Mouse (Mus musculus) G1E (cell line): ENCODE results near the gene 4930426L09Rik. TPM values are rescaled to one million over a fixed set of nuclear protein-coding genes. Genes with fewer than 3 reads are reported as not detected.

Experiments
- ATAC-seq: 2 replicates; pipeline ENCODE4 v1.8.0; 2016; ENCODE audit warnings: mild to moderate bottlenecking; ENCODE audit not compliant: insufficient number of reproducible peaks, poor library complexity, low FRiP score, severe bottlenecking; ENCODE audit errors: extremely low read depth
- DNase-seq: peaks from one replicate; pipeline ENCODE4 v3.0.0; 2012; ENCODE audit warnings: low spot score
- H3K27me3 ChIP-seq: 2 replicates; pipeline ENCODE4 v1.6.1; 2012; ENCODE audit warnings: mild to moderate bottlenecking, low read length, inconsistent platforms; ENCODE audit not compliant: insufficient read depth
- H3K36me3 ChIP-seq: replicated peaks from 2 replicates; pipeline ENCODE3; 2012; ENCODE audit warnings: mild to moderate bottlenecking, inconsistent platforms
- H3K4me1 ChIP-seq: 2 replicates; pipeline ENCODE4 v1.6.1; 2012; ENCODE audit warnings: low read depth, low read length, inconsistent platforms, mixed read lengths; ENCODE audit not compliant: insufficient read depth
- H3K4me3 ChIP-seq: 2 replicates; pipeline ENCODE4 v1.5.1; 2012; ENCODE audit warnings: low read depth, mild to moderate bottlenecking, inconsistent platforms, low read length, moderate library complexity, mixed read lengths
- H3K9me3 ChIP-seq: replicated peaks from 2 replicates; pipeline ENCODE4 v1.6.1; 2012; ENCODE audit warnings: inconsistent platforms
- CTCF ChIP-seq: IDR thresholded peaks from 2 replicates; pipeline ENCODE4 v1.5.1; 2012; ENCODE audit warnings: low read depth, low read length, inconsistent platforms, mixed read lengths
- GATA1 ChIP-seq: IDR thresholded peaks from 2 replicates; pipeline ENCODE4 v1.6.1; 2012; ENCODE audit warnings: borderline replicate concordance, low read length, inconsistent platforms, mixed read lengths
- GATA2 ChIP-seq: IDR thresholded peaks from 2 replicates; pipeline ENCODE4 v1.6.1; 2012; ENCODE audit warnings: low read depth, low read length, inconsistent platforms, borderline replicate concordance
- POLR2AphosphoS5 ChIP-seq: IDR thresholded peaks from 2 replicates; pipeline ENCODE4 v1.6.1; 2012; ENCODE audit warnings: low read depth, low read length, inconsistent platforms; ENCODE audit not compliant: insufficient replicate concordance
- TAL1 ChIP-seq: conservative IDR thresholded peaks from 2 replicates; pipeline ENCODE4 v1.6.1; 2012; ENCODE audit warnings: low read depth, low read length, inconsistent platforms, mixed read lengths
- polyA plus RNA-seq: library from polyadenylated mRNA; stranded (reverse); fragments of >175 nt; gene quantifications from 2 replicates; pipeline ENCODE4 v1.2.3, GENCODE M21; 2012
- total RNA-seq, 2 experiments: library from RNA; stranded (forward) in 1 of 2; stranded (reverse) in 1 of 2; fragments of 200-1000 nt in 1 of 2; fragments of >200 nt in 1 of 2; fragmentation: Nextera tagmentation in 1 of 2; gene quantifications; 2 replicates each; pipeline ENCODE4 v1.2.3; 2014 to 2017

The 4930426L09Rik gene
- total and polyA plus RNA-seq, 3 experiments, result 0.36 to 8.7 (median 1.6) TPM

DNA sequence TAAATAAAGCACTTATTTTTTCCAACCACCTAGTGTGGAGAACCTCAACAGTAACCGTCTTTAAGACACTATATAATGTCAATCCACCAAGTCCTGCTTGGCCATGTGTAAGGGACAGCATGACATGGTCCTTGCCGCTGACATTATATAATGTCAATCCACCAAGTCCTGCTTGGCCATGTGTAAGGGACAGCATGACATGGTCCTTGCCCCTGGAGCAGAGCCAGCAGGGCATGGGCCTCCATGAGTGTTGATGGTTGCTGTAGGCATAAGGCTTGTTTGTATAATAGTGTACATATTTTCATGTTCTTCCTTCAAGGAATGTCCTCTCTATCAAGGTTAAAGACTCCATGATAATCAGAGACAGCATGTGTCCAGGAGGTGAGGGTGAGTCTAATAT is 32.2 kb upstream of the 4930426L09Rik start:
- peaks cover 84% of the 10 kb centered on the region for H3K4me1 ChIP-seq
- H3K36me3 ChIP-seq, result peaks cover 65% of the 10 kb centered on the region
- H3K4me3 ChIP-seq, result no peak overlapping the region
- DNase-seq (no peak), ATAC-seq (no peak)
- H3K9me3 ChIP-seq, result no peaks in the 10 kb centered on the region
- TF ChIP-seq TAL1 (no peak), POLR2AphosphoS5 (no peak), GATA1 (no peak), CTCF (no peak), GATA2 (no peak)
- no peaks in the 10 kb centered on the region for H3K27me3 ChIP-seq

DNA sequence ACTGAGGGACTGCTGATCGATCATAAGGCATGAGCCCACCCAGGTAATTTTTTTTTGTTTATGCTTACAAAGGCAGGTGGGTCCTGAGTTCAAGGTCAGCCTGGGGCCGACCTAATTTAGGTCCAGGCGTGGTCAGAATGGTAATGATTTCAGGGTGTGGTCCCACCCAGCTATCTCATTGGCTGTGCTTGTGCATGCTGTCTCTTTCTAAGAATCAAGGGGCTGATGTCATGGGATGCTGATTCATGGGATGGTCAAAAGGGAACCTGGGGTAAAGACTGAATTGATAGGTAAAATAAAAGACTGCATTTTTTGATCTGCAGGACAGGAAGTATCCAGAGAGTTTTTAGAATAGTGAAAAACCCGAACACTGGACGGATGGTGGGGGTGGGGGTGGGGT is 31.6 kb upstream of the 4930426L09Rik start:
- H3K27me3 ChIP-seq, result no peaks in the 10 kb centered on the region
- H3K36me3 ChIP-seq, result peaks cover 66% of the 10 kb centered on the region
- ATAC-seq (no peak), DNase-seq (no peak)
- no peak for TF ChIP-seq TAL1
- no peak for TF ChIP-seq GATA1
- no peak for TF ChIP-seq GATA2
- H3K4me1 ChIP-seq, result peaks cover 82% of the 10 kb centered on the region
- no peaks in the 10 kb centered on the region for H3K9me3 ChIP-seq
- H3K4me3 ChIP-seq, result no peak overlapping the region

DNA sequence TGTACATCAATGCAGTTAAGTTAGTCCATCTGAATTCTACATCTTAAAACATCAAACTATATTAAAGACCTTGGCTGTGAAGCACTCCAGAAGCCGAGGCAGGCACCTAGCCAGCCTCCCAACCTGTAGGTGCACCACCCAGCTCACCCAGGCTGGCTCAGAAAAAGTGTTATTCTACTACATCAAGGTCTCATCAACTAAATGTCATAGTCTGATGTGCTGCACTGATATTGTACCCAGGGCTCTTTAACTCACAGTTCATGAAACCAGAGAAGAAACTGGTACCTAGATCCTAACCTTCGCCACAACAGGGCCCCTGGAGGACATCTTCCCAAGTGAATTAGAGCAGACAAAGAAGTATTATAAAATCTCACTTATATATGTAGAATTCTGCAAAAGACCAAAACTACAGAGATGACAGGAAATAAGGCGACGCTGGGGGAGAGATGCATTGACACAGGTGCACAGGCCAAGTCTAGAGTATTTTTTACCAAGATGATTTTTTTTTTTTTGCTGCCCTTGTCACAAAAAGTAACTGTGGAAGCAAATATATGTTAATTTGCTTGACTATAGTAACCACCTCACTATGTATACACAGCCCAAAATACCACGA is 30.6 kb upstream of the 4930426L09Rik start:
- TF ChIP-seq POLR2AphosphoS5 (no peak), TAL1 (no peak), CTCF (no peak), GATA1 (no peak), GATA2 (no peak)
- Histone ChIP-seq H3K27me3 (no peaks in the 10 kb centered on the region), H3K4me1 (peaks cover 81% of the 10 kb centered on the region), H3K36me3 (peaks cover 61% of the 10 kb centered on the region), H3K9me3 (no peaks in the 10 kb centered on the region; the same call in 1 of the 2 replicates), H3K4me3 (no peak overlapping the region)
- DNase-seq (no peak), ATAC-seq (no peak)

DNA sequence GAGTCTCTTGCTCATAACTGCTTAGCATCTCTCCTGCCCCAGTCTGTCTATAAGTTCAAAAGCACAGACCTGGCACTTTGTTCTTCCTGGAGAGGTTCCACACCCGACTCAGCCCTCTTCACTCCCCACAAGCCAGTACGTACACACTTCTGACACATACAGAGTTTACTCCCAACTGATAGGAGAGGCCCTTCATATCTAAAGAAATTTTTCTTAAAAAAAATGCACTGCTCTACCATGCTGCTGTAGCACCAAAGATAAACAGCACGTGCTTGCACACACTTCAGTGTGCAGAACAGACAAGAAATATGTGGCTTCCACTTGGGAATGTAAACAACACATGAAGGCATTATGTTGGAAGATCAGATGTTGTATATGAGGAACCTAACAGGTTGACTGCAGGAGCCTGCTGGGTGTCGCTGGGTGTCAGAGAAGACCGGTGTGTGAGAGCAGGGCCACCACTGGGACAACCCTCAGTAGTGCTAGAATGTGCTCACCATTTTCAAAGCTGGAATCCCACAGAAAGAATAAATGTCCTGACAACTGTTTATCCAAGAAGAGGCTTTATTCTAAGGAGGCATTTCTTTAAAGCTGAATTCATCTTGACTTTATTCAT is 29.0 kb upstream of the 4930426L09Rik start:
- TF ChIP-seq GATA1, result no peak
- no peak for TF ChIP-seq POLR2AphosphoS5
- TF ChIP-seq TAL1, result no peak
- no peak for TF ChIP-seq CTCF
- TF ChIP-seq GATA2, result no peak
- Histone ChIP-seq H3K4me1 (peaks cover 76% of the 10 kb centered on the region), H3K27me3 (no peaks in the 10 kb centered on the region), H3K9me3 (peaks cover 12% of the 10 kb centered on the region), H3K36me3 (peaks cover 62% of the 10 kb centered on the region), H3K4me3 (no peak overlapping the region)
- ATAC-seq (peak; percentile 29; the same call in 1 of the 2 replicates), DNase-seq (no peak)

DNA sequence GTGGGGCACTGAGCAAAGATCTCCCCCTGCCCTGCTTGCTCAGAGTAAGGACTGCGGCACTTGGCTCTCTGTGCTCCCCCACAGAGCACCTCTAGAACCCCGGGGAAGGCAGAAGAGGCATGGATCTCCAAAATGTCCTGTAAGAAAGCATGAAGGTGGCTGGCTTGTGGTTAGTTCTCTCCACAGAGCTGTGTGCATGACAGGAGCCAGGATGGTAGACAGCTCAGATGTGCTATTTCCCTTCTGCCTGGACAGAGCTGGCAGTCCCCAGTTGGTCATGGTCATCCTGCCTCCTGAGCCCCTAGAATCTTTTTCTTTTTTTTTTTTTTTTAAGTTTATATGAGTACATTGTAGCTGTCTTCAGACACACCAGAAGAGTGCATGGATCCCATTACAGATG is 27.7 kb upstream of the 4930426L09Rik start:
- H3K4me1 ChIP-seq, result peaks cover 74% of the 10 kb centered on the region
- peaks cover 12% of the 10 kb centered on the region for H3K9me3 ChIP-seq
- peaks cover 62% of the 10 kb centered on the region for H3K36me3 ChIP-seq
- no peaks in the 10 kb centered on the region for H3K27me3 ChIP-seq
- ATAC-seq (no peak), DNase-seq (no peak)
- H3K4me3 ChIP-seq, result no peak overlapping the region; the same call in 1 of the 2 replicates
- no peak for TF ChIP-seq GATA2
- no peak for TF ChIP-seq GATA1
- no peak for TF ChIP-seq CTCF
- no peak for TF ChIP-seq TAL1
- no peak for TF ChIP-seq POLR2AphosphoS5

DNA sequence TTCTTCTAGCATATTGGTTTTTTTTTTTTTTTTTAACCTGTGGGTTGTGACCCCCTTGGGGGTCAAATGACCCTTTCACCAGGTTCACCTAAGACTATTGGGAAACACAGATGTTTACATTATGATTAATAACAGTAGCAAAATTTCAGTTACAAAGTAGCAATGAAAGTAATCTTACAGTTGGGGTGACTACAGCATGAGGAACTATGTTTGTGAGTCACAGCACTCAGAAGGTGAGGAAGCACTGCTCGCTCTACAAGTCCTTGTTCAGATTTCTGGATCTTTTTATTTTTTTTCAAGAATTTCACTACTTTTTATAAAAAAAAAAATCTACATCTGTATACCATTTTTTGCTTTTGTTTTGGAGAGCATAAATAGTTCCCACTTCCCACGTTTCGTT is 26.6 kb upstream of the 4930426L09Rik start:
- Histone ChIP-seq H3K4me3 (no peak overlapping the region), H3K9me3 (peaks cover 12% of the 10 kb centered on the region), H3K27me3 (no peaks in the 10 kb centered on the region), H3K4me1 (peaks cover 77% of the 10 kb centered on the region), H3K36me3 (peaks cover 55% of the 10 kb centered on the region)
- no peak for TF ChIP-seq CTCF
- TF ChIP-seq GATA1, result no peak
- no peak for TF ChIP-seq POLR2AphosphoS5
- TF ChIP-seq TAL1, result no peak
- TF ChIP-seq GATA2, result no peak
- no peak for ATAC-seq
- no peak for DNase-seq
